Mouse (Mus musculus) lung, embryonic 14.5 days (tissue): ENCODE data around the gene Apbb2. TPM values are rescaled to one million over a fixed set of nuclear protein-coding genes. Genes with fewer than 3 reads are reported as not detected.

Experiments used
- ATAC-seq: fragments of 200-750 bp; cut with Nextera tagmentation; 2 replicates; pipeline ENCODE4 v1.8.0; 2017; ENCODE audit warnings: mild to moderate bottlenecking, moderate TSS enrichment, moderate library complexity; ENCODE audit not compliant: insufficient read depth
- DNase-seq: peaks from one replicate; pipeline ENCODE4 v3.0.0-alpha.2; 2015
- H3K27ac ChIP-seq: fragments of 300-500 bp; sonication (generic); 2 replicates; pipeline ENCODE4 v1.5.1; 2014; ENCODE audit warnings: low read depth, mild to moderate bottlenecking, moderate library complexity
- H3K27me3 ChIP-seq: fragments of 300-500 bp; sonication (generic); 2 replicates; pipeline ENCODE4 v1.6.1; 2014; ENCODE audit warnings: low read length, control low read depth; ENCODE audit not compliant: insufficient read depth
- H3K36me3 ChIP-seq: fragments of 300-500 bp; sonication (generic); 2 replicates; pipeline ENCODE4 v1.6.1; 2014; ENCODE audit warnings: control low read depth; ENCODE audit not compliant: insufficient read depth
- H3K4me1 ChIP-seq: fragments of 300-500 bp; sonication (generic); 2 replicates; pipeline ENCODE4 v1.6.1; 2014; ENCODE audit warnings: antibody characterized with exemption, control low read depth; ENCODE audit not compliant: insufficient read depth
- H3K4me2 ChIP-seq: fragments of 300-500 bp; sonication (generic); 2 replicates; pipeline ENCODE4 v1.6.1; 2014; ENCODE audit warnings: mild to moderate bottlenecking
- H3K4me3 ChIP-seq: fragments of 300-500 bp; sonication (generic); 2 replicates; pipeline ENCODE4 v1.5.1; 2014; ENCODE audit warnings: low read depth, low read length
- H3K9ac ChIP-seq: fragments of 300-500 bp; sonication (generic); 2 replicates; pipeline ENCODE4 v1.6.1; 2014
- H3K9me3 ChIP-seq: fragments of 300-500 bp; sonication (generic); 2 replicates; pipeline ENCODE4 v1.6.1; 2016; ENCODE audit warnings: low read depth, low read length, control low read depth
- CTCF ChIP-seq: IDR thresholded peaks from 2 replicates; pipeline ENCODE4 v1.5.1; 2016; ENCODE audit warnings: antibody characterized with exemption, low read depth
- WGBS: fragments of 180-500 bp; shearing (Covaris S2); extraction: QIAGEN DNeasy Blood & Tissue Kit; methylation state at CpG from one replicate; pipeline ENCODE4 v1.1.7; 2014; 5-methylcytosine and 5-hydroxymethylcytosine counted together
- polyA plus RNA-seq: library from polyadenylated mRNA; unstranded; fragments of >200 nt; fragmentation: Nextera tagmentation; extraction: Ambion mirVana; gene quantifications from 2 replicates; pipeline ENCODE4 v1.2.1, GENCODE M21; 2014

Gene Apbb2
- polyA plus RNA-seq, 1 experiment from 2014 or later: 54.6 TPM

DNA sequence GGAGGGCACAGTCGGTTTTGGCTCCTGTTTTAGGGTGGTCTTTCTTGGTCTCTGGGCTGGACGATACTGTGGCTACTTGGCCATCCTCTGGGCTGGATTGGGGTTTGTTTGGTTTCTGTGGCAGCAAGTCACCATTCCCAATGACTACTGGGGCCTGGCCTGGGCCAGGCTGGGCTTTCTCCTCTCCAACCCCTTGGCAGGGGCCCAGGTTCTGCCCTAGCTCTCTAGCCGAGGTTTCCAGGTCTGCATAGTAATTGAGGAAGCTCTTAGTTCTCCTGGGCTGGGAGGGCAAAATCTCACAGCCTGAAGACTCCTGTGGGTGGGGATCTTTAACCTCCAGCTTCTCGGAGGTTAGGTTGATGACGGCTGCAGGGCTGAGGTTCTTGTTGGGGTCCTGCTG lies 167.0 kb downstream of the Apbb2 start:
- WGBS: 76% methylated on average over 5 of the region's 5 CpGs
- DNase-seq: no peak

DNA sequence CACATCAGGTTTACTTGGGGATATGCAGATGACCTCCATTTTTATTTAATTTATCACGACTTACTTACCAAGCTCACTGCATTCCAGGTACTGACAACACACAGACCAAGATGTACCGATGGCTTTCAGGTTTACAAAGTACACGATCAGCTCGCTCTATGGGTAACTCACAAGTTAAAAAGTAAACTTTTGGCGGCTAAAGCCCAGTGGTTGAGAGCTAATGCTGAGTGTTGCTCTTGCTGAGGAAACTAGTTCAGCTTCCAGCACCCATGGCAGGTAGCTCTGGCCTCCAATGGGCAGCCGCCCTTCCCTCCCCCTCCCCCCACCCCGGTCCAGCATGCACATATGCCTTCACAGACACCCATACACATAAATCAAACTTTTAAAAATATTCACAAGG lies 173.1 kb downstream of the Apbb2 start:
- Histone ChIP-seq H3K4me2 (no peak overlapping the region), H3K27me3 (no peaks in the 10 kb centered on the region), H3K36me3 (peaks cover 1% of the 10 kb centered on the region; the same call in 1 of the 2 replicates), H3K9ac (no peak overlapping the region), H3K4me3 (no peak overlapping the region), H3K9me3 (no peaks in the 10 kb centered on the region), H3K27ac (no peak overlapping the region), H3K4me1 (no peaks in the 10 kb centered on the region)
- ATAC-seq: no peak
- DNase-seq: no peak
- TF ChIP-seq CTCF: no peak
- 79% methylated on average over 7 of the region's 7 CpGs for WGBS

More for the DNA sequence above, 167.0 kb downstream of the Apbb2 start:
- Histone ChIP-seq H3K27ac (no peak overlapping the region), H3K4me3 (no peak overlapping the region), H3K9ac (no peak overlapping the region), H3K4me2 (no peak overlapping the region), H3K4me1 (no peaks in the 10 kb centered on the region), H3K27me3 (no peaks in the 10 kb centered on the region), H3K9me3 (no peaks in the 10 kb centered on the region), H3K36me3 (peaks cover 9% of the 10 kb centered on the region; the same call in 1 of the 2 replicates)
- no peak for TF ChIP-seq CTCF
- ATAC-seq: no peak

DNA sequence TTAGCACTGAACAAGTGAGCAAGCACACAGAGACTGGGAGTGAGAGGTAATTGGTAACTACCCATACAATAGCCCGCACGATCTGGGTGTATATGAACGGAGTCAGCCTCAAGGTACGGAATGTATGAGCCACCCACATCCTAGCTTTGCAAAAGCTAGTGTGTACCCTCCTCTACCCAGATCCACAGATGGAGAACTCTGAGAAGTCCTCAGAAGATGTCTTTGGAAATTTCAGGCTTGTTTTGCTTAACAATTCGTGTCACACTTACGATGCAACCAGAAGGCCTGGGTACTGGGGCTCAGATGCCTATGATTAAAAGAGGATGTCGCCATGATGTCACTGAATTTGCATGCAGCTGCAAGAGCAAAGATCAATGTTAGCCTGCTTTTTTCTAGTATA lies 176.3 kb downstream of the Apbb2 start:
- H3K9ac ChIP-seq: no peak overlapping the region
- no peaks in the 10 kb centered on the region for H3K4me1 ChIP-seq
- H3K9me3 ChIP-seq: no peaks in the 10 kb centered on the region
- WGBS: 89% methylated on average over 7 of the region's 7 CpGs
- H3K4me3 ChIP-seq: no peak overlapping the region
- DNase-seq (no peak), ATAC-seq (no peak)
- TF ChIP-seq CTCF: no peak
- no peak overlapping the region for H3K4me2 ChIP-seq
- no peak overlapping the region for H3K27ac ChIP-seq
- H3K36me3 ChIP-seq: no peaks in the 10 kb centered on the region; the same call in 1 of the 2 replicates
- no peaks in the 10 kb centered on the region for H3K27me3 ChIP-seq

DNA sequence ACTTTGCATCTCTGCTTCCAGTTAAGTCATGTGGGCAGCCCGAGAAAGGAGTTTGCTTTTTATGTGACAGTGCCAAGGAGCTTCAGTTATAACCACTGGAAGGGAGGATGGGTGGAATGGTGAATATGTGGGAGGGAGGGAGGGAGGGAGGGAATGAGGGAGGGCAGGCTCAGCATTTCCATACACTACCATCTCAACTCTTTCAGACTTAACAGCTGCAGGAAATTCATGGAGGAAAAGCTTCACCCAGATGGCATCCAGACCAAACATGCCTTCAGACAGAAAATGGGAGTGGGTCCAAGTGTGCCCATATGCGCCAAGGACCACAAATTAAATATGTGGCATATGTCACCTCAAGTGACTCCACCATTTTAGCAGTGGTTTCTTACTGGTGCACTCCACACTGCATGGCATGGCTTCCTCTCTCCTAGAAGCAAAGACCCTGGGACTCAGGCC lies 181.8 kb downstream of the Apbb2 start:
- H3K4me2 ChIP-seq: no peak overlapping the region
- H3K36me3 ChIP-seq: no peaks in the 10 kb centered on the region; the same call in 1 of the 2 replicates
- DNase-seq: no peak
- H3K27me3 ChIP-seq: no peaks in the 10 kb centered on the region
- H3K27ac ChIP-seq: no peak overlapping the region
- no peaks in the 10 kb centered on the region for H3K4me1 ChIP-seq
- ATAC-seq: no peak
- no peaks in the 10 kb centered on the region for H3K9me3 ChIP-seq
- 92% methylated on average over 2 of the region's 2 CpGs for WGBS
- no peak for TF ChIP-seq CTCF
- no peak overlapping the region for H3K9ac ChIP-seq
- H3K4me3 ChIP-seq: no peak overlapping the region

DNA sequence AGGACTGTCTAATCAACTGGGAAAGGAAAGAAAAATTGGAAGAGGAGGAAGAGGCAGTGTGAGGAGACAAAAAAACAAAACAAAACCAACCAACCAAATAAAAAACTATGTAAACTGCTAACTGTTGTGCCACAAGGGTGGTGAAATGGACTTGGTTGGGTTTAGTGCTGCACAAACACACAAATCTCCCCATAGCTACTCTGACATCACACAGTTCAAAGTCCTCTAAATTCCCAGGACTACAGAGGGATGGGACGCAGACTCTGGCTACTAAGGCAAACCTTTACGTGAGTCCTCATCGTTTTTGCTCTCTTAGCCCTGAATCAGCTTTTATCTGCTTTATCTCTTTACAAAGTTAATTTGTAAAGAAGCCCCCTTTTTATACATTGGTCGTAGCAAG lies 183.4 kb downstream of the Apbb2 start:
- Histone ChIP-seq H3K27me3 (no peaks in the 10 kb centered on the region), H3K4me3 (no peak overlapping the region), H3K9ac (no peak overlapping the region), H3K27ac (no peak overlapping the region), H3K4me2 (no peak overlapping the region), H3K4me1 (no peaks in the 10 kb centered on the region), H3K36me3 (no peaks in the 10 kb centered on the region), H3K9me3 (no peaks in the 10 kb centered on the region)
- 93% methylated on average over 4 of the region's 4 CpGs for WGBS
- no peak for TF ChIP-seq CTCF
- DNase-seq (no peak), ATAC-seq (no peak)

DNA sequence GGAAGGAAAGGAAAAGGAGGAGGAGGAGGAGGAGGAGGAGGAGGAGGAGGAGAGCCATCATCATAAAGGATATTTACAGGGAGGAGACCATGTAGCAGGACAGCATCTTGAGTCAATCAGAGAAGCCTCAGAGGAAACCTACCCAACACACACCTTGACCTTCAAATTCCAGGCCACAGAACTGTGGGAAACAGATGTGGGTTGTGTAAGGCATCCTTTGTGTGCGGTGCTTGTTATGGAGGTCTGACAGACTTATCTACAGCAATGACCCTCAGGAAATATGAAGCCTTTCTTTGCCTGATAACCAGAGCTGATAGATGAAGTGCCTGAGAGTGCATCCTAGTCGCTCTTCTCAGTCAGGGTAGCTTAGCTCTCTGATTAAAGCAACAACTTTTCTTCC lies 189.5 kb downstream of the Apbb2 start:
- no peaks in the 10 kb centered on the region for H3K9me3 ChIP-seq
- no peaks in the 10 kb centered on the region for H3K27me3 ChIP-seq
- ATAC-seq (no peak), DNase-seq (no peak)
- no peak overlapping the region for H3K27ac ChIP-seq
- no peaks in the 10 kb centered on the region for H3K4me1 ChIP-seq
- no peak overlapping the region for H3K4me2 ChIP-seq
- WGBS: 29% methylated on average over 2 of the region's 2 CpGs
- no peak overlapping the region for H3K4me3 ChIP-seq
- TF ChIP-seq CTCF: no peak
- H3K36me3 ChIP-seq: no peaks in the 10 kb centered on the region
- H3K9ac ChIP-seq: no peak overlapping the region

DNA sequence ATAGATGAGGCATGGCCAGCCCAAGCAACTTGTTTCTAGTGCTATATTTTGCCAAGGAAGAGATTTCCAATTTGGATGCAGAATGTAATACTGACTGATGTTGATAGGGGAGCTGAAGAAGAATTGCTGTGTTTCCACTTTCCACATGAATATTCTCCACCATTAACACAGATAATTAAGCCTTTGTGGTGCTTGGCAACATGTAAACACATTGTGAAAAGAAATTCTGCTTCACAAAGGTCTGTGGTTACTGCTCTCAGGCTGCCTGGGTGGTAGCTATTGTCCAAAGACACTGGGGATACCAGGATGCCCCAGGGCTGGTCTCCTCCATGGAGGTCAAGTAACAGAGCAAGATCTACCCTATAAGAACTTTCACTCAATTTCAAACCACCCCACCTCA lies 190.5 kb downstream of the Apbb2 start:
- no peaks in the 10 kb centered on the region for H3K36me3 ChIP-seq
- H3K4me3 ChIP-seq: no peak overlapping the region
- no peaks in the 10 kb centered on the region for H3K4me1 ChIP-seq
- no peak for DNase-seq
- no peaks in the 10 kb centered on the region for H3K27me3 ChIP-seq
- no peaks in the 10 kb centered on the region for H3K9me3 ChIP-seq
- H3K9ac ChIP-seq: no peak overlapping the region
- ATAC-seq: no peak
- H3K4me2 ChIP-seq: no peak overlapping the region
- no peak for TF ChIP-seq CTCF
- H3K27ac ChIP-seq: no peak overlapping the region

DNA sequence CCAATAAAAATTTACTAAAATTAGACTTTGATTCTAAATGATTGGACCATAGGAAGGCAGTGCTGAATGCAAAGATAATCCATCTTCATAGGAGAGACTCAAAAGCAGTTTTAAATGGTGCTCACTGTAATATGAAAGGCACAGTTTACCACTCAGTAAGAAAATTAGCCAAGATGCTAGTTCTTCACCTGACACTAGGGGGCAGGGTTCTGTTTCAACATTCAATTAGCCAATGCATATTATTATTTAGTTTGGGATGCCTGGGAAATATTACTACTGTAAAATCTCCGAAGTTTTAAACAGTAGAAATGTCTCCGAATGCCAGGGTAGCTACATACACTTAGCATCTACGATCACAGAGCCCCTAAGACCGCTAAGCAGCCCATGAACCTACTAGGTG lies 194.7 kb downstream of the Apbb2 start:
- DNase-seq: peak; percentile 80

More for the DNA sequence above, 194.7 kb downstream of the Apbb2 start:
- no peak overlapping the region for H3K4me2 ChIP-seq
- no peaks in the 10 kb centered on the region for H3K9me3 ChIP-seq
- peak; percentile 74 for TF ChIP-seq CTCF
- H3K27ac ChIP-seq: no peak overlapping the region
- 60% methylated on average over 4 of the region's 4 CpGs for WGBS
- ATAC-seq: no peak
- no peaks in the 10 kb centered on the region for H3K36me3 ChIP-seq
- no peak overlapping the region for H3K9ac ChIP-seq
- H3K4me1 ChIP-seq: no peaks in the 10 kb centered on the region
- H3K27me3 ChIP-seq: no peaks in the 10 kb centered on the region
- H3K4me3 ChIP-seq: no peak overlapping the region
